In the genomic region with DNA sequence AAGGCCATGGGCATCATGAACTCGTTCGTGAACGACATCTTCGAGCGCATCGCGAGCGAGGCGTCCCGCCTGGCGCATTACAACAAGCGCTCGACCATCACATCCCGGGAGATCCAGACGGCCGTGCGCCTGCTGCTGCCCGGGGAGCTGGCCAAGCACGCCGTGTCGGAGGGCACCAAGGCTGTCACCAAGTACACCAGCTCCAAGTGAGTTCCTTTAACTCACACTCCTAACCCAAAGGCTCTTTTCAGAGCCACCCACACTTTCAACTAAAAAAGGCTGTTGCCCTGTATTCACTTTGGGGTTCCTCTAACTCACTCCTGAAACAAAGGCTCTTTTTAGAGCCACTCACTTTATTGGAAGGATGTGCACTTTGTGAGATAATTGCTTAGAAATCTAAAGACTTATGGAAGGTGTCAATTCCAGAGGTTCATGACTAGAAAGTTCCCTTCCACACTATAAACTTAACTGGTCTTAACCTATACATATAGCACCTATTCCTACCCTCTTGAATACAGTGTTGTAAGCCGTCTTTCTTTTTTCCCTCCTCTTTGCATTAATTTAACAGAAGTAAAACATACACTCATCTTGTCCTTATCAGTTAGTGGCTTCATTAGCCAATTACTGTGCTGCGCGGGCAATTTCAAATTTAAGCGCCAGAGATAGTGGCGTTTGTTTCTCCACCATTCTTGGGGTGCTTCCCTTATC, we compare ENCODE assay signal across 1 mouse cellular context.
A peak's percentile ranks its signal among the peaks of the same experiment; 100 is the strongest.
TF ChIP-seq lines count a peak whose summit lies in the region.

No protein-coding gene starts in this region.

TF ChIP-seq in MEL, 35 proteins besides CTCF, POLR2A, EP300 and RAD21:
- TF ChIP-seq UBTF (IDR thresholded peaks at IDR 0.05; ENCODE audit: borderline replicate concordance, insufficient read depth, low read depth, low read length) (peak; percentile 82; the same call in 1 of the 2 replicates), TBP (IDR thresholded peaks at IDR 0.05; ENCODE audit: low read depth, low read length) (peak; percentile 83; the same call in 1 of the 2 replicates), POLR2AphosphoS5 (IDR thresholded peaks at IDR 0.05; ENCODE audit: borderline replicate concordance, low read depth, low read length) (peak; percentile 83; the same call in 1 of the 2 replicates)
